Mouse (Mus musculus) G1E (cell line): Measurements from ENCODE around the gene Abhd4. TPM values are rescaled to one million over a fixed set of nuclear protein-coding genes. Genes with fewer than 3 reads are reported as not detected.

Source experiments
- ATAC-seq: 2 replicates; pipeline ENCODE4 v1.8.0; 2016; ENCODE audit warnings: mild to moderate bottlenecking; ENCODE audit not compliant: insufficient number of reproducible peaks, poor library complexity, low FRiP score, severe bottlenecking; ENCODE audit errors: extremely low read depth
- DNase-seq: peaks from one replicate; pipeline ENCODE4 v3.0.0; 2012; ENCODE audit warnings: low spot score
- H3K27me3 ChIP-seq: 2 replicates; pipeline ENCODE4 v1.6.1; 2012; ENCODE audit warnings: mild to moderate bottlenecking, low read length, inconsistent platforms; ENCODE audit not compliant: insufficient read depth
- H3K36me3 ChIP-seq: replicated peaks from 2 replicates; pipeline ENCODE3; 2012; ENCODE audit warnings: mild to moderate bottlenecking, inconsistent platforms
- H3K4me1 ChIP-seq: 2 replicates; pipeline ENCODE4 v1.6.1; 2012; ENCODE audit warnings: low read depth, low read length, inconsistent platforms, mixed read lengths; ENCODE audit not compliant: insufficient read depth
- H3K4me3 ChIP-seq: 2 replicates; pipeline ENCODE4 v1.5.1; 2012; ENCODE audit warnings: low read depth, mild to moderate bottlenecking, inconsistent platforms, low read length, moderate library complexity, mixed read lengths
- H3K9me3 ChIP-seq: replicated peaks from 2 replicates; pipeline ENCODE4 v1.6.1; 2012; ENCODE audit warnings: inconsistent platforms
- CTCF ChIP-seq: IDR thresholded peaks from 2 replicates; pipeline ENCODE4 v1.5.1; 2012; ENCODE audit warnings: low read depth, low read length, inconsistent platforms, mixed read lengths
- GATA1 ChIP-seq: IDR thresholded peaks from 2 replicates; pipeline ENCODE4 v1.6.1; 2012; ENCODE audit warnings: borderline replicate concordance, low read length, inconsistent platforms, mixed read lengths
- GATA2 ChIP-seq: IDR thresholded peaks from 2 replicates; pipeline ENCODE4 v1.6.1; 2012; ENCODE audit warnings: low read depth, low read length, inconsistent platforms, borderline replicate concordance
- POLR2AphosphoS5 ChIP-seq: IDR thresholded peaks from 2 replicates; pipeline ENCODE4 v1.6.1; 2012; ENCODE audit warnings: low read depth, low read length, inconsistent platforms; ENCODE audit not compliant: insufficient replicate concordance
- TAL1 ChIP-seq: conservative IDR thresholded peaks from 2 replicates; pipeline ENCODE4 v1.6.1; 2012; ENCODE audit warnings: low read depth, low read length, inconsistent platforms, mixed read lengths
- polyA plus RNA-seq: library from polyadenylated mRNA; stranded (reverse); fragments of >175 nt; gene quantifications from 2 replicates; pipeline ENCODE4 v1.2.3, GENCODE M21; 2012
- total RNA-seq, 2 experiments: library from RNA; stranded (forward) in 1 of 2; stranded (reverse) in 1 of 2; fragments of 200-1000 nt in 1 of 2; fragments of >200 nt in 1 of 2; fragmentation: Nextera tagmentation in 1 of 2; gene quantifications; 2 replicates each; pipeline ENCODE4 v1.2.3; 2014 to 2017

The Abhd4 gene
- total RNA-seq (2014; fragmentation: Nextera tagmentation) (46.6 and 56.5 TPM in 2 replicates), total RNA-seq (2017) (21.5 and 22.9 TPM in 2 replicates), polyA plus RNA-seq (5.1 and 8.2 TPM in 2 replicates)

- Histone ChIP-seq H3K4me3 (peak within 1 kb of the TSS; percentile 84), H3K36me3 (peaks cover 32% of the 10 kb centered on the region), H3K9me3 (no peaks in the 10 kb centered on the region), H3K27me3 (no peaks in the 10 kb centered on the region), H3K4me1 (peaks cover 46% of the 10 kb centered on the region)
- DNase-seq, result peak; percentile 88
- TF ChIP-seq POLR2AphosphoS5 (no peak), GATA2 (no peak), CTCF (no peak), TAL1 (no peak), GATA1 (no peak)
- ATAC-seq, result peak; percentile 99
Measured at GRCm38 (mm10) chr14:54253741-54254291, at the start of gene Abhd4, which contains the start of gene Dad1. Gene Abhd4, plus strand, starts transcription at chr14:54254188. Gene Dad1, minus strand, starts transcription at chr14:54254104.

GRCm38 (mm10) chr14:54204311-54204710 lies 49.7 kb upstream of the Abhd4 start:
- DNase-seq (peak; percentile 45), ATAC-seq (peak; percentile 96)
- Histone ChIP-seq H3K27me3 (peaks cover 62% of the 10 kb centered on the region), H3K4me3 (peak overlapping the region; percentile 27; the same call in 1 of the 2 replicates), H3K36me3 (no peaks in the 10 kb centered on the region), H3K4me1 (peaks cover 36% of the 10 kb centered on the region), H3K9me3 (no peaks in the 10 kb centered on the region)
- TF ChIP-seq POLR2AphosphoS5 (no peak), GATA1 (no peak), TAL1 (peak; percentile 100), GATA2 (peak; percentile 95), CTCF (no peak)

GRCm38 (mm10) chr14:54204786-54205185 lies 49.2 kb upstream of the Abhd4 start:
- DNase-seq, result no peak
- no peaks in the 10 kb centered on the region for H3K36me3 ChIP-seq
- H3K27me3 ChIP-seq, result peaks cover 58% of the 10 kb centered on the region
- peak overlapping the region; percentile 27; the same call in 1 of the 2 replicates for H3K4me3 ChIP-seq
- ATAC-seq, result no peak
- TF ChIP-seq GATA1 (no peak), TAL1 (no peak), POLR2AphosphoS5 (no peak), CTCF (no peak), GATA2 (no peak)
- peaks cover 36% of the 10 kb centered on the region for H3K4me1 ChIP-seq
- H3K9me3 ChIP-seq, result no peaks in the 10 kb centered on the region

GRCm38 (mm10) chr14:54205904-54206303 lies 48.1 kb upstream of the Abhd4 start:
- TF ChIP-seq POLR2AphosphoS5, result no peak
- TF ChIP-seq TAL1, result no peak
- TF ChIP-seq GATA2, result no peak
- TF ChIP-seq CTCF, result no peak
- TF ChIP-seq GATA1, result no peak
- H3K27me3 ChIP-seq, result peaks cover 54% of the 10 kb centered on the region
- no peaks in the 10 kb centered on the region for H3K36me3 ChIP-seq
- no peaks in the 10 kb centered on the region for H3K9me3 ChIP-seq
- ATAC-seq, result no peak
- H3K4me3 ChIP-seq, result no peak overlapping the region
- H3K4me1 ChIP-seq, result peaks cover 37% of the 10 kb centered on the region
- no peak for DNase-seq

GRCm38 (mm10) chr14:54206309-54206708 lies 47.7 kb upstream of the Abhd4 start:
- H3K27me3 ChIP-seq, result peaks cover 54% of the 10 kb centered on the region
- H3K4me1 ChIP-seq, result peaks cover 41% of the 10 kb centered on the region
- H3K36me3 ChIP-seq, result no peaks in the 10 kb centered on the region
- ATAC-seq (no peak), DNase-seq (no peak)
- H3K4me3 ChIP-seq, result no peak overlapping the region
- no peaks in the 10 kb centered on the region for H3K9me3 ChIP-seq
- TF ChIP-seq POLR2AphosphoS5, result no peak

GRCm38 (mm10) chr14:54206750-54207550 lies 47.0 kb upstream of the Abhd4 start:
- no peak for ATAC-seq
- peaks cover 56% of the 10 kb centered on the region for H3K27me3 ChIP-seq
- peaks cover 48% of the 10 kb centered on the region for H3K4me1 ChIP-seq
- H3K4me3 ChIP-seq, result no peak overlapping the region
- no peak for DNase-seq
- TF ChIP-seq POLR2AphosphoS5 (no peak), GATA1 (no peak), TAL1 (no peak), CTCF (no peak), GATA2 (no peak)
- H3K36me3 ChIP-seq, result no peaks in the 10 kb centered on the region
- H3K9me3 ChIP-seq, result no peaks in the 10 kb centered on the region
